Mouse (Mus musculus): ENCODE data around the gene Thbs1. TPM values are rescaled to one million over a fixed set of nuclear protein-coding genes. Genes with fewer than 3 reads are reported as not detected.
A peak's percentile ranks its signal among the peaks of the same experiment; 100 is the strongest.
"Not testable (repeated sequence)": the region's sequence is repeated elsewhere in the genome, so short reads cannot be mapped to it uniquely, and the experiment has no call there.

The Thbs1 gene
- total RNA-seq, 2 experiments from 2014 or later, result 10.8 to 12.7 TPM

DNA sequence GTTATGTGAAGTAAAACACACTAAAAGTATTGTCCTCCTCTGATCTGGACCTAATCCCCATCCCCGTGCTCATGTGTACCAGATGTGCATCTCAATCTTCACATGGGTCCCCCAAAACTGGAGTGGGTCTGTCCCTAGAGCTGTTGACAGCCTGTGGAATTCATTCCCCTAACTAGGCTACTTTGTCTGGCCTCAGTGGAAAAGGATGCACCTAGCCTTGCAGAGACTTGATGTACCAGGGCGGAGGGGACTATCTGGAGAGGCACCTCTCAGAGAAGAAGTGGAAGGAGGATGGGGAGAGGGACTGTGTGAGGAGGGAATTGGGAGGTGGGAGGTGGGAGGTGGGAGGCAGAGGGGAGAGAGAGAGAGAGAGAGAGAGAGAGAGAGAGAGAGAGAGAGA lies 26.1 kb downstream of the Thbs1 start:
- intact Hi-C loops (cut with DNase I), result no loop called here
- no peak for DNase-seq

DNA sequence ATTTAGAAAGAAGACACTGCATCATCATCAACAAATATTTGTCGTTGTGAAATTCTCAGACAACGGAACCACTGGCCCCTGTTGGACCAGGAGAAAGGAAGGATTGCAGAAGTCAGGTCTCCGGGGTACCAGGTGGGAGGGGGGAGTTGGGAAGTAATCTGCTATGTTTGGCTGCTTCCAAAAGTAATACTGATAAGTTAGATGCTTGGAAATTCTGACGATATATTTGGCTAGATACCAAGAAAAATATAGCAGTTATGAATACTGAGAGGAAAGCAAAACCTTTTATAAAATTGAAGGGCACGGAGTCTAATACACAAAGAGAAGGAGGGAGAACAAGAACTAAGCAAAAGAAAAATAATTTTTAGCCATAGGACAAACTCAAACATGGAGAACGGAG lies 27.6 kb downstream of the Thbs1 start:
- intact Hi-C loops (cut with DNase I), result no loop called here
- DNase-seq, result no peak

DNA sequence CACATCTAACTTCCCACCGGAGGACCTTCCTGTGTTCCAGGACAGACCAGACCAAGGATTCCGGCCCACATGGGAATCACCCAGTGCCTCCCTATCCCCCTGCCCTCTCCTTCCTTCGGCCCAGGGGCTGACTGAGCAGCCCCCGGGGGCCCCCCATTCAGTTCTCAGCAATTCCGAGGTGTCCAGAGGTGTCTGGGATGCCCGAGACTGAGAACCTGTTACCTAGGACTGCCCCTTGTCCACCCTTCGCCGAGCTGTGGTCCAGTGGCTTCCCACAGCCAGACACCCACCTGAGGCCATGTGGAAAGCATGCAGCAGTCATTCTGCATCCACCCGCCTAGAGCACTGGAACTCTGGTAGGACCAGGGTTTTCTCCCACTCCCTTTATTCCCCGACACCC lies 30.0 kb downstream of the Thbs1 start:
- intact Hi-C loops (cut with DNase I), result no loop called here
- DNase-seq, result no peak

DNA sequence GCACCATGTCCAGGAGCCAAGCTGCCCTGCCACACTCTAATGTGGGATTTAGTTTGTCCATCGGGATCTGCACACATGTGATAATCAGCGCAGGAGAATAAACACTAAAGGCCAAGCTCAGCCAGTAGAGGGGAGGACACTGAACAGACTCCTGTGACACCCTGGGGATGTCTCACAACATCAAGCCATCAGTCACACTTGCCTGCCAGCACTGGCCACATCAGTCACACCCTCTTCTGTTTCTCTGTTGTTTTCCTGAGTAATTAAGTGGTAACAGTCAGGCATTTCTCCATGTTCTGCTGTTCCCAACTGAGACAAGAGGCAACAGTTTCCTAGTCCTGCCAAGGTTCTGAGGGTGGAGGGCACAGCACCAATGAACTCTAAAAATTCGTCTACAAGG lies 36.1 kb downstream of the Thbs1 start:
- DNase-seq; intact Hi-C loops (cut with DNase I): not testable (repeated sequence)

DNA sequence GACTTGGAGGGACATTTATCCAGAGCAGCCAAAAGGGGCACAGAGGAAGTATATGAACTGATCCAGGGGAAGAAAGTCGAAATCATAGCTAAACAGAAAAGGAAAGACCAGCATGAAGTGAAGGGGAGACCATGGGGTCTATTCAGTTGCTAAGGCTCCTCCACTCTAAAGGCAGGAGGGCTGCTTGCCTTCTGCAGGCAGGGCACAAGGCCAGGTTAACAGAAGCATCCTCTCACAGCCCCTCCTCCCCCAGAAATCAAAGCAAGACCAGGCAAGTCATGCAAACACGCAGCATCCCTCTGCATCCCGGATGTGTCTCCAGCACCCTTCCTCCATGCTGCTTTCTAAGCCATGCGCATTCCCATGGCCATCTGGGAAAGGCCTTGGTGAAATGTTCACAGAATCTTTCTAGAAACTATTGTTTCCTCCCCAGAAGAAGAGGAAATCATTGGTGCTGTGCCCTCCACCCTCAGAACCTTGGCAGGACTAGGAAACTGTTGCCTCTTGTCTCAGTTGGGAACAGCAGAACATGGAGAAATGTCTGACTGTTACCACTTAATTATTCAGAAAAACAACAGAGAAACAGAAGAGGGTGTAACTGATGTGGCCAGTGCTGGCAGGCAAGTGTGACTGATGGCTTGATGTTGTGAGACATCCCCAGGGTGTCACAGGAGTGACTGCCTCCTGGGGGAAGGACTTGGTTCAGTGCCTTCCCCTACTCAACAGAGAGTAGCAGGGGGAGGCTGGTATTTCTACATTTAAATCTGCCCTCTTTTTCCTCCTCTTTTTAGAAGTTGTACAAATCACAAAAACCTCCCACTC lies 36.9 kb downstream of the Thbs1 start:
- intact Hi-C loops (cut with DNase I), result no loop called here
- no peak for DNase-seq

DNA sequence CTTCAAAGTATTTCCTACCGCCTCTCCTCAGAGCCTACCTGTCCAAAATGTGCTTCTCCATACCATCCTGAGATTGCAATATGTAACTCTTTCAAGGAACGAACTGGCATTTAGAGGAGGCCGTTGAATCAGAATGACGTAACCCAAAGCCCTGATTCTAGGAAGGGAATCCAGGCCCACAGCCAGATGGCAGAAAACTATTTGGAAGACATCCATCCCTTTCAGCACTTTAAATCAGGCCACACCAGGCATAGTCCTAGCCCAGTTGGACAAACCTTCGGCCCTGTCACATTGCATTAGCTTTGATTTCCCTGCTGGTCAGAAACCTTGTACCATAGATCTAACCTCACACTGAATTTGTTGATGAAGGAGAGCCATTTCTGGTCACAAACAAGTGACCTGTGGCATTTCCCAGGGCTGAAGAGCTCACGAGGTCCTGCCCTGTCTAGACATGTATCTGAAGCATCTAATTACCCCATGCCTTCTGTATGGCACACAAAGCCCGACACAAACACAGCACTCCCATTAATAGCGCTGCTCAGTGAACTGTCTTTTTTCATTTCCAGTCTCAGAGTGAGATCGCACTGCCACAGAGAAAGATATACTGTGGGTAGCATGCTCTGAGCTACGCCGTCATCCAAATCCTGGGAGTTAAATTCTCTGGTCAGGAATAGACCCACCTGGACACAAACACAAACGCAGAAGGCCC lies 38.3 kb downstream of the Thbs1 start:
- intact Hi-C loops (cut with DNase I), result no loop called here
- peak; percentile 69 to 72 for DNase-seq

DNA sequence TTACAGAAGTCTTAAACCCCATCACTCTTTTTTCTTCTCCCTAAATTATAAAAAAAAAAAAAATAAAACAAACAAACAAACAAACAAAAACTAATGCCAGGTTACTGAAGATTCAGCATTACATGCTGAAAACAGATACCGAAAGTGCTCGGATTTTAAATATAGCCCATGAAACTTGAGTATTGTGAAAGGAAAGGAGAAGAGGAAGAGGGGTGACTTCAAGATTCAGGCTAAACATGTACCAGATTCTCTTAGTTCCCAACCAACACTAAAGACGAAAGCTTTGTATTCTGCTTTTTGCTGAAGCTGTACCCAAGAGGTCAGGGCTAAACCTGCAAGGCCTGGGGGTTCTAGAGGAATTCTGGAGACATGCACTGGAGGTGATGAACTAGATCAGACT lies 46.4 kb downstream of the Thbs1 start:
- intact Hi-C loops (cut with DNase I), result no loop called here
- DNase-seq, result no peak

DNA sequence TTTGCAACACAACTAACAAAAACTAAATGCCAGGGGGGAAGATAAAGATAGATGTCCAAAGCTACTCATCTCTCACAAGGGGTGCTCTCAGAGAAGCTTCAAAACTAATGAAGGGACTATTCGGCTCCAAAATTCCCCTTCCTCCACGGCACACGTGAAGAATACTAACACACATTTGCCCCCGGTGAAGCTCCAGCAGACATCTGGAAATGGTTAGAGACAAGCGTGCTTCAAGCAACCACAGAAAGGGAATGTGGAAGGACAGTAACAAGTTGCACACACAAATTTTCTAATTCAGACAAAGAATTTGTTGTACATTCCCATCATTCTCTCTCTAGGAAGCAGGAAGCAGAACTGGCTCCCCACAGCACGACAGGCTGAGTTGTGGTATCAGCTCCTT lies 47.5 kb downstream of the Thbs1 start:
- intact Hi-C loops (cut with DNase I), result no loop called here
- DNase-seq, result no peak

DNA sequence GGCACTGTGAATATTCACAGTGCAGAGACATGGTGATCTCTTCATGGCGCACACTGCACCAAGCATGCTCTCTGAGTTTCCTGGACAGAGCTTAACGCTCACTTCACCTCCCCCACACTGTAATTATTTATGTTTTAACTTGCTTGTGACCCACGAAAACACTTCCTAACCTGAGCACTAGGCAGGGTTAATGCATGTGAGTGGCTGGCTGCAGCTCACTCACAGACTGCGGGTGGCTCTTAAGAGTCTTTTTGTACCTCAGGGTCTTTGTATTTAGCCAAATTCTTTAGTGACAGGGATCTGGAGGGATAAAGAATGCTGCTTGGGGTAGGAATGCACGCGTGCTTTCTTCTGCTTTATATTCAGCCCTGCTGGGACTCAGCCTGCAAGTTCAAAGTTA lies 48.9 kb downstream of the Thbs1 start:
- intact Hi-C loops (cut with DNase I), result no loop called here
- no peak for DNase-seq

DNA sequence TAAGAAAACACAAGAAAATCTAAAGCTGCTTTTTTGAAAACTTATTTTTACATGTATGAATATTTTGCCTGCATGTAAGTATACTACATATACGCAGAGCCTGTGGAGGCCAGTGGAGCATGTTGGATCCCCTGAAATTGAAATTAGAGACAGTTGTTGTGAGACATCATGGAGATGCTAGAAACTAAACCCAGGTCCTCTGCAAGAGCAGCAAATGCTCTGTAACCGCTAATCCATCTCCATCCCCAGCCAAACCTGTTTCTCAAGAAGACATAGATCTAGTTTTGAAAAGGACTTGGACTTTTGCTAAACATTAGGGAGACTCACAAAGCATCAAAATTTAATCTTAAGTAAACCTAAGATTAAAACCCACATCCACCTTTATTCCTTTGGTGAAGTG lies 49.3 kb downstream of the Thbs1 start:
- no peak for DNase-seq
- intact Hi-C loops (cut with DNase I), result no loop called here

DNA sequence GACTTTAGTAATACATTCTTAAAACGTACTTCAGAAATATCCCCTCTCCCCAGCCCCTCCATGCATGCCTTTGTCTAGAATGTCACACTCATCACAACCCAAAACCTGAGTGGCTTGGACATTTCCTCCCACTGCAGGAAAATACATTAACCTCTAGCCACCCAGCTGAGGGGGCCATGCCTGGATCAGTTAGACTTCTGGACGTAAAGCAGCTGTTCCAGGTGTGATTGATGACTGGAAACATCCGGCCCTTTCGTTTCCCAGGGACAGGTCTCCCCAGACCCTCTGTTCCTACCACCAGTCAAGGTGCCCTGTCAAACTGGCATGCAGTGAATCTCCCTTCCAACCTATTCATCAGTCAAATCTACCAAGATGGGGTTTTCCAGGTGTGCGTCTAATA lies 50.8 kb downstream of the Thbs1 start:
- no peak for DNase-seq
- intact Hi-C loops (cut with DNase I), result no loop called here

DNA sequence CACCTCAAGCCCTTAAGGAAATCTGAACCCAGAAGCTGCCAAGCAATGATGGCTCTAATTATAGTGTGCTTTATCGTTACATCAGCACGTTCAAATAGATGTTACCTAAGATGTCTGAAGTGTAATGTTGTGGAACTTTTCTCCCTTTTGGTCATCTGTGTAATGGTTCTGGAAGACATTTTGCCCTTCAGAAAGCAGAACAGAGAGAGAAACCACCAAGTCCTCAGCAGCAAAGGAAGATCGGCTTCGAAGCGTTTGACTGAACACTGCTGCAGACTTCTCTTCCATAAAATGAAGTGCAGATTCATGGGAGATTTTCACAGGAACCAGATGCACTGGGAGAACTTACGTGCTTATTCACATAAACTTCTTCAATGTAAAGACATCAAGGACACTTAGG lies 52.5 kb downstream of the Thbs1 start:
- no peak for DNase-seq
- intact Hi-C loops (cut with DNase I), result no loop called here

DNA sequence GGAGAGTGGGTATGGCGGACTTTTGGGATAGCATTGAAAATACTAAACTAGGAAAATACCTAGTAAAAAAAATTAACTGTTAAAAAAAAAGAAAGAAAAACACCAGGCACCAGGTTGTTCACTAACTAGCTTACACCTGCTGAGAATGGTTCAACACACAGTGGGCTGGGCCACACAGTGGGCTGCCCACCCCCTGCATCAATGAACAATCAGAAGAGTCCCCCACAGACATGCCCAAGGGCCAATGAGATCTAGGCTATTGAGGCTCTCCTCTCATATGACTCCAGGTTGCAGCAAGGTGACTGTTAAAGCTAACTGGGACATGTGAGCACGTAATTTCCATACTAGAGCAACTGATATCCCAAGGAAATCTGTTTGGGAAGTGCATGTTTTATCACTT lies 54.0 kb downstream of the Thbs1 start:
- intact Hi-C loops (cut with DNase I), result no loop called here
- DNase-seq, result no peak

DNA sequence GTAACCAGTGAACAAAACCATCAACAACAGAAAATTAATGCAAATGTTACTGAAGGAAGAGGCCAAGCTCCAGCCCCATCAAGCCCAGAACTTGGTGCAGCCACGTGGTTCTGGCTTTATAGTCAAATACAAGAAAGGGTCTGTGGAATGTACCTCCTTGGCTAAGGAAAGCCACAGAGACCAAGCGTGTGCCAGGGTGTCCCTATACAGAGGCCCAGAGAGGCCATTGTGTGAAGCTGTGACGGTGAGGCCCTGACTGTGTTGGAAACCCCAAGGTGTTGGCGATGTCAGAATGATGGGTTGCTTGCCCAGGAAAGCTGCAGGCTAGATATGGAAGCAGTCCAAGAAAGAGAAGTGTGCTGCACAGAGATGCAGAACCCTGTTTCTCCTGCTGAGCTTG lies 56.1 kb downstream of the Thbs1 start:
- no peak for DNase-seq
- intact Hi-C loops (cut with DNase I), result no loop called here

DNA sequence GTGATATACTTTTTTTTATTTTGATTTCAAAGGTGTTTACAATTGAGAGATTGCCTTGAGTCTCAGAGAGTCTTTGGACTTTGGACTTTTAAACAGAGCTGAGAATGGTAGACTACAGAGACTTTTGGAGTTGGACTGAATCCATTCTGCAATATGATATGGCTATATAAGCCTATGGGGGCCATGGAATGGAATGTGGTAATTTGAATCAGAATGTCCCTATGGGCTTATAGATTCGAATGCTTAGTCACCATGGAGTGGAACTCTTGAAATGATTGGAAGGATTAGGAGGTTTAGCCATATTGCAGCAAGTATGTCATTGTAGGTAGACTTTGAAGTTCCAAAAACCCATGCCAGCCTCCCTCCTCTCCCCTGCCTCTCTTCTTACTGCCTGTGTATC lies 56.5 kb downstream of the Thbs1 start:
- intact Hi-C loops (cut with DNase I), result no loop called here
- DNase-seq, result no peak

DNA sequence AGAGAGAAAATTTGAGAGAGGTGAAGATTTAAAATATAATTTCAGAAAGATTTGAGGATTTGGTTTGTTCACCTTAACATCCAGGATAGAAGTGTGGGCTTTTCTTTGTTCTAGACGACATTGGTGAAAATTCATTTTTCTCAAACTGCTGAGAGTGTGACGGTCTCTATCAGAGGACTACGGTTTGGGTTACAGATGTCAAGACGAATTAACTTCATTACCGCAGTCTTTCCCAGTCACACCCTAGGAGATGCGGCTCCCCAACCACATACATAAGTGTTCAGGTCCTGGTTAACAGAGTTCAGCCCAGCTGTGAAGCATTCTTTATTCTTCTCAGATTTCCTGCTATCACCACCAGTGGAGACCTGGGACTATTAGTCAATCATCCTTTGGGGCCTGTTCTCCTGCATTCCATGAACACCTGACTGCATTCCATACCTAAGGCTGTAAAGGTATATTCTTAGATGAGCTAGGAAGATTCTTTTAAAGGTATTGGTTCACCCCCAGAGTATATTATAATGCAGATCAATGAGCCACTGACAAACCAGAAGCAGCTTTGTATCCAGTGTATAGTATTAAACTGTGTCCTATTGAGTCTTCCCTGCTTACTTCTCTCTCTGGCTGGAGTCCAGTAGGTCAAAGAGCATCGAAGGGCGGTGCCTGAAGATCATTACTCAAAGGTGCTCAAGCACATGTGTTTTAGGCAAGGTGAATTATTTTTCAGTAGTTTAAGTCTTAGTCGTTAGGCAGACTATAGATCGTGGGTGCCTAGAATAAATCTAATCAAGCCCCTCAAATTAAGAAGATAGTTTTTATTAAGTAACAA lies 63.1 kb downstream of the Thbs1 start:
- intact Hi-C loops (cut with DNase I), result no loop called here
- no peak for DNase-seq

Other genes starting within 250 kb of the Thbs1 start
- gene Fsip1, start 145.1 kb downstream of the Thbs1 start, total RNA-seq (2021), result not detected